Mouse (Mus musculus): Measurements from ENCODE around the gene Baiap2. TPM values are rescaled to one million over a fixed set of nuclear protein-coding genes. Genes with fewer than 3 reads are reported as not detected.

Baiap2 gene
- polyA plus RNA-seq, 1 experiment: 5.5 TPM

Other genes with a start within 250 kb of the Baiap2 start
- 18.2 and 22.0 TPM in 2 replicates for gene Chmp6, start 29.3 kb upstream of the Baiap2 start, polyA plus RNA-seq (2012; ENCODE audit: insufficient read depth, insufficient read length, missing spikeins)
- gene Aatk, start 104.4 kb downstream of the Baiap2 start, polyA plus RNA-seq (2012; ENCODE audit: insufficient read depth, insufficient read length, missing spikeins): 6.7 and 12.0 TPM in 2 replicates
- 1.9 and 3.0 TPM in 2 replicates for gene Cep131, start 144.1 kb downstream of the Baiap2 start, polyA plus RNA-seq (2012; ENCODE audit: insufficient read depth, insufficient read length, missing spikeins)
- gene Tepsin, start 156.0 kb downstream of the Baiap2 start, polyA plus RNA-seq (2012; ENCODE audit: insufficient read depth, insufficient read length, missing spikeins): 3.7 and 4.8 TPM in 2 replicates
- 84.1 and 118 TPM in 2 replicates for gene Ndufaf8, start 156.2 kb downstream of the Baiap2 start, polyA plus RNA-seq (2012; ENCODE audit: insufficient read depth, insufficient read length, missing spikeins)
- gene Slc38a10, start 208.6 kb downstream of the Baiap2 start, polyA plus RNA-seq (2012; ENCODE audit: insufficient read depth, insufficient read length, missing spikeins): 80.3 and 82.0 TPM in 2 replicates